Mouse (Mus musculus) myocyte (in vitro differentiated cells): ENCODE results near the gene Nipal3.

Experiments
- MYOG ChIP-seq, 3 experiments: IDR thresholded peaks; one replicate each; pipeline ENCODE4 v1.6.1; 2011; ENCODE audit warnings: control low read depth in 2 of 3, low read depth in 2 of 3, mild to moderate bottlenecking in 2 of 3; ENCODE audit not compliant: insufficient read length in 2 of 3, control insufficient read depth in 1 of 3, insufficient read depth in 1 of 3
- POLR2A ChIP-seq: IDR thresholded peaks from one replicate; pipeline ENCODE4 v1.6.1; 2011; ENCODE audit warnings: low read depth, mild to moderate bottlenecking, control low read depth, moderate library complexity; ENCODE audit not compliant: insufficient read length

DNA sequence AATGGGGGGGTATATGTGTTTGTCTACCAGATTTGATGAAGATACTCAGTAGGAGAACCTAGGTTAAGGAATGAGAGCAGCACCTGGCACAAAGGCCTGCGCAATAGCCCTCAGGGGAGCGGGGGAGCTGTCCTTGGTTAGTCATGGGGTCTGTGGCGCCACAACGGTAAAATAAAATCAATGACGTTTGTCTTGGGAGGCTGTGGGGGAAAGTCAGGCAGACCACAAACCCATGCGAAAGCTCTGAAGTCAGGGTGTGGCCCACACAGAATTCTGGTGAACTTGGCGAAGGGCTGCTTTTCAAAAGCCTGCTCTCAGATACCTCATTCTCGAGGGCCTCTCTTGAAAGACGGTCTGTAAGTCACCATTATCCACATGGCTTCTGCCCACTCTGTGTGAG is 25.6 kb upstream of the Nipal3 start:
- TF ChIP-seq POLR2A (no peak), MYOG (IDR thresholded peaks at IDR 0.05; ENCODE audit: control insufficient read depth in 1 of 3, insufficient read depth in 1 of 3, insufficient read length in 2 of 3, low read depth in 2 of 3) (no peak)
